Mouse (Mus musculus): ENCODE measurements around the gene Pex11g.

Pex11g gene

GRCm38 (mm10) chr8:3467006-3467885, at the start of gene Pex11g:
Pex11g (minus strand) TSS chr8:3467680.
- peak; percentile 100 for DNase-seq (ENCODE audit: low spot score)

GRCm38 (mm10) chr8:3517117-3517495, 49.6 kb upstream of the Pex11g start:
- no peak for DNase-seq (ENCODE audit: low spot score)

- DNase-seq (ENCODE audit: low spot score) = peak; percentile 95
Measured at GRCm38 (mm10) chr8:3516450-3517116, 49.1 kb upstream of the Pex11g start.

- peak; percentile 49 for DNase-seq (ENCODE audit: low spot score)
Measured at GRCm38 (mm10) chr8:3515771-3516417, 48.4 kb upstream of the Pex11g start.

- peak; percentile 93 for DNase-seq (ENCODE audit: low spot score)
Measured at GRCm38 (mm10) chr8:3515260-3515671, 47.8 kb upstream of the Pex11g start, which contains the start of gene Pnpla6. Pnpla6 (plus strand) TSS chr8:3515384.

- no peak for DNase-seq (ENCODE audit: low spot score)
Measured at GRCm38 (mm10) chr8:3514681-3515247, 47.3 kb upstream of the Pex11g start.

GRCm38 (mm10) chr8:3507979-3508754, 40.7 kb upstream of the Pex11g start:
- no peak for DNase-seq (ENCODE audit: low spot score)

GRCm38 (mm10) chr8:3502217-3502616, 34.7 kb upstream of the Pex11g start:
- peak; percentile 29 for DNase-seq (ENCODE audit: low spot score)

- DNase-seq (ENCODE audit: low spot score) = peak; percentile 98
Measured at GRCm38 (mm10) chr8:3500235-3501090, 33.0 kb upstream of the Pex11g start, which contains the start of gene Mcoln1. Mcoln1 (plus strand) TSS chr8:3500457.

GRCm38 (mm10) chr8:3499751-3500150, 32.3 kb upstream of the Pex11g start:
- DNase-seq (ENCODE audit: low spot score) = no peak

- DNase-seq (ENCODE audit: low spot score) = no peak
Measured at GRCm38 (mm10) chr8:3498583-3498982, 31.1 kb upstream of the Pex11g start.

- DNase-seq (ENCODE audit: low spot score) = no peak
Measured at GRCm38 (mm10) chr8:3496428-3496748, 28.9 kb upstream of the Pex11g start.

- no peak for DNase-seq (ENCODE audit: low spot score)
Measured at GRCm38 (mm10) chr8:3495578-3496427, 28.3 kb upstream of the Pex11g start.

- no peak for DNase-seq (ENCODE audit: low spot score)
Measured at GRCm38 (mm10) chr8:3493845-3494208, 26.3 kb upstream of the Pex11g start.

- DNase-seq (ENCODE audit: low spot score) = peak; percentile 75
Measured at GRCm38 (mm10) chr8:3492901-3493844, 25.7 kb upstream of the Pex11g start, which contains the start of gene Zfp358. Zfp358 (plus strand) TSS chr8:3493138.

GRCm38 (mm10) chr8:3485192-3485591, 17.7 kb upstream of the Pex11g start:
- no peak for DNase-seq (ENCODE audit: low spot score)

GRCm38 (mm10) chr8:3483546-3483945, 16.1 kb upstream of the Pex11g start:
- DNase-seq (ENCODE audit: low spot score) = no peak

GRCm38 (mm10) chr8:3482240-3482740, 14.8 kb upstream of the Pex11g start:
- no peak for DNase-seq (ENCODE audit: low spot score)

Data from urinary bladder, postnatal 14 days (tissue).